Mouse (Mus musculus): ENCODE data around the gene Arl14.

The Arl14 gene

GRCm38 (mm10) chr3:69221806-69222501 is at the start of gene Arl14:
Gene Arl14 (plus strand): TSS chr3:69222419.
- ChIA-PET POLR2A (no interaction called here), CTCF (no interaction called here)

GRCm38 (mm10) chr3:69175229-69175628 is 47.0 kb upstream of the Arl14 start:
- ChIA-PET CTCF (interaction anchor here in 1 of 4 experiments (0.6 kb wide), 1 partner anchor 63 kb away, joined by 3 read pairs; no protein-coding TSS in a partner anchor), POLR2A (interaction anchor here in 2 of 4 experiments (0.6 to 0.7 kb wide), 3 partner anchors 140 to 547 kb away, joined by 4 to 6 read pairs (median 4); no protein-coding TSS in a partner anchor)

- ChIA-PET POLR2A (interaction anchor here in 1 of 4 experiments (0.6 kb wide), 1 partner anchor 9 kb away, joined by 3 read pairs; no protein-coding TSS in a partner anchor), CTCF (no interaction called here)
Observed at GRCm38 (mm10) chr3:69177168-69177797, 44.9 kb upstream of the Arl14 start.

- CTCF ChIA-PET = no interaction called here
- POLR2A ChIA-PET = no interaction called here
Observed at GRCm38 (mm10) chr3:69177914-69178313, 44.3 kb upstream of the Arl14 start.

GRCm38 (mm10) chr3:69178365-69179004 is 43.7 kb upstream of the Arl14 start:
- ChIA-PET POLR2A (no interaction called here), CTCF (no interaction called here)

- CTCF ChIA-PET = interaction anchor here in 1 of 4 experiments (0.7 kb wide), 1 partner anchor 211 kb away, joined by 6 read pairs; no protein-coding TSS in a partner anchor
- POLR2A ChIA-PET = interaction anchor here in 1 of 4 experiments (0.7 kb wide), 2 partner anchors 112 to 421 kb away, joined by 3 to 5 read pairs; no protein-coding TSS in a partner anchor
Observed at GRCm38 (mm10) chr3:69181531-69181930, 40.7 kb upstream of the Arl14 start.

- ChIA-PET CTCF (no interaction called here), POLR2A (interaction anchor here in 1 of 4 experiments (0.7 kb wide), 1 partner anchor 420 kb away, joined by 5 read pairs; no protein-coding TSS in a partner anchor)
Observed at GRCm38 (mm10) chr3:69182225-69182624, 40.0 kb upstream of the Arl14 start.

- ChIA-PET POLR2A (interaction anchor here in 2 of 4 experiments (0.6 to 1.7 kb wide), 4 partner anchors 15 to 60 kb away, joined by 3 to 4 read pairs (median 3); no protein-coding TSS in a partner anchor), CTCF (interaction anchor here in 1 of 4 experiments (0.5 kb wide), 1 partner anchor 426 kb away, joined by 5 read pairs; no protein-coding TSS in a partner anchor)
Observed at GRCm38 (mm10) chr3:69185244-69185643, 37.0 kb upstream of the Arl14 start.

GRCm38 (mm10) chr3:69186031-69186430 is 36.2 kb upstream of the Arl14 start:
- ChIA-PET CTCF (no interaction called here), POLR2A (interaction anchor here in 1 of 4 experiments (0.7 to 1.5 kb wide), 4 partner anchors 9 to 61 kb away, joined by 3 to 4 read pairs (median 3); no protein-coding TSS in a partner anchor)

GRCm38 (mm10) chr3:69186643-69187042 is 35.6 kb upstream of the Arl14 start:
- ChIA-PET CTCF (no interaction called here), POLR2A (interaction anchor here in 1 of 4 experiments (1.5 kb wide), 1 partner anchor 13 kb away, joined by 3 read pairs; no protein-coding TSS in a partner anchor)

GRCm38 (mm10) chr3:69192995-69193394 is 29.2 kb upstream of the Arl14 start:
- CTCF ChIA-PET = no interaction called here
- POLR2A ChIA-PET = no interaction called here

GRCm38 (mm10) chr3:69194496-69194895 is 27.7 kb upstream of the Arl14 start:
- CTCF ChIA-PET = interaction anchor here in 1 of 4 experiments (0.6 kb wide), 1 partner anchor 11 kb away, joined by 3 read pairs; no protein-coding TSS in a partner anchor
- POLR2A ChIA-PET = interaction anchor here in 1 of 4 experiments (1.7 kb wide), 1 partner anchor 67 kb away, joined by 4 read pairs; the partner anchor contains the start of gene Kpna4

- ChIA-PET POLR2A (interaction anchor here in 1 of 4 experiments (1.7 kb wide), 1 partner anchor 68 kb away, joined by 4 read pairs; the partner anchor contains the start of gene Kpna4), CTCF (interaction anchor here in 1 of 4 experiments (0.6 kb wide), 2 partner anchors 10 to 648 kb away, joined by 3 to 4 read pairs; no protein-coding TSS in a partner anchor)
Observed at GRCm38 (mm10) chr3:69195251-69195650, 27.0 kb upstream of the Arl14 start.

- CTCF ChIA-PET = no interaction called here
Observed at GRCm38 (mm10) chr3:69198098-69198497, 24.1 kb upstream of the Arl14 start.

GRCm38 (mm10) chr3:69200251-69200650 is 22.0 kb upstream of the Arl14 start:
- ChIA-PET POLR2A (interaction anchor here in 1 of 4 experiments (1.6 kb wide), 1 partner anchor 15 kb away, joined by 3 read pairs; no protein-coding TSS in a partner anchor), CTCF (no interaction called here)

More at GRCm38 (mm10) chr3:69198098-69198497, 24.1 kb upstream of the Arl14 start:
- POLR2A ChIA-PET = no interaction called here

GRCm38 (mm10) chr3:69201206-69201605 is 21.0 kb upstream of the Arl14 start:
- ChIA-PET CTCF (no interaction called here), POLR2A (no interaction called here)

- POLR2A ChIA-PET = no interaction called here
- CTCF ChIA-PET = interaction anchor here in 1 of 4 experiments (0.6 kb wide), 1 partner anchor 200 kb away, joined by 3 read pairs; no protein-coding TSS in a partner anchor
Observed at GRCm38 (mm10) chr3:69202876-69203275, 19.3 kb upstream of the Arl14 start.

GRCm38 (mm10) chr3:69205266-69206054 is 16.8 kb upstream of the Arl14 start:
- ChIA-PET POLR2A (interaction anchor here in 1 of 4 experiments (0.8 kb wide), 1 partner anchor 28 kb away, joined by 3 read pairs; no protein-coding TSS in a partner anchor), CTCF (interaction anchor here in 2 of 4 experiments (0.6 to 1.4 kb wide), 2 partner anchors 11 to 33 kb away, joined by 3 to 6 read pairs; no protein-coding TSS in a partner anchor)

Measured in embryonic stem cell, embryonic (primary cell).